Mouse (Mus musculus) cortical plate, adult 2 months (tissue): Measurements from ENCODE around the gene Snx15.

Experiments used
- CTCF ChIP-seq: fragments of 200-500 bp; IDR thresholded peaks from 2 replicates; pipeline ENCODE4 v1.5.1; 2011; ENCODE audit warnings: mild to moderate bottlenecking, control low read depth, low read length; ENCODE audit not compliant: insufficient read depth; ENCODE audit errors: extremely low read depth
- POLR2A ChIP-seq: fragments of 200-500 bp; IDR thresholded peaks from 2 replicates; pipeline ENCODE4 v1.6.1; 2011; ENCODE audit warnings: mild to moderate bottlenecking, low read length, control low read depth; ENCODE audit not compliant: insufficient read depth; ENCODE audit errors: extremely low read depth

- TF ChIP-seq POLR2A = no peak
- TF ChIP-seq CTCF = no peak
These were observed 4.2 kb upstream of the Snx15 start for GRCm38 (mm10) chr19:6132171-6132827.
